Mouse (Mus musculus): ENCODE measurements around the gene Lgals3. TPM values are rescaled to one million over a fixed set of nuclear protein-coding genes. Genes with fewer than 3 reads are reported as not detected.
A peak's percentile ranks its signal among the peaks of the same experiment; 100 is the strongest.

Gene Lgals3
- total and polyA plus RNA-seq, 3 experiments = 0.29 to 1.8 TPM; not detected in 1

DNA sequence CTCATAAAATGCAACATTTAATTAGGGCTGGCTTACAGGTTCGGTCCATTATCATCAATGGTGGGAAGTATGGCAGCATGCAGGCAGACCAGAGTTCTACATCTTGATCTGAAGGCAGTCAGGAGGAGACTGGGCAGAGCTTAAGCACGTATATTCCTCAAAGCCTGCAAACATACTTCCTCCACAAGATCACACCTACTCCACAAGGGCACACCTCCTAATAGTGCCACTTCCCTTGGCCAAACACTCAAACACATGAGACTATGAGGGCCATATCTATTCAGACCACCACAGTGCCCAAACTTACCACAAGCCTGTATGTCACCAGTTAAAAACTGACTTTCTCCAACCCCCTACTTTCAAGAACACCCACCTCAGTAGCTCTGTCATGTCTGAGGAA is 6.1 kb upstream of the Lgals3 start:
- dilution Hi-C loops (cut with MboI; ENCODE audit: extremely low pct_ligation_motif_present, extremely low pct_unique_long_range_greater_than_20kb, low sequenced_read_pairs) = no loop called here
- Histone ChIP-seq H3K4me3 (replicated peaks in 1 of 3; ENCODE audit: low read depth in 2 of 3, low read length in 2 of 3, poor library complexity in 1 of 3) (no peak overlapping the region), H3K27ac (ENCODE audit: insufficient read depth, low read depth) (peak overlapping the region; percentile 36; the same call in 1 of the 2 replicates)

DNA sequence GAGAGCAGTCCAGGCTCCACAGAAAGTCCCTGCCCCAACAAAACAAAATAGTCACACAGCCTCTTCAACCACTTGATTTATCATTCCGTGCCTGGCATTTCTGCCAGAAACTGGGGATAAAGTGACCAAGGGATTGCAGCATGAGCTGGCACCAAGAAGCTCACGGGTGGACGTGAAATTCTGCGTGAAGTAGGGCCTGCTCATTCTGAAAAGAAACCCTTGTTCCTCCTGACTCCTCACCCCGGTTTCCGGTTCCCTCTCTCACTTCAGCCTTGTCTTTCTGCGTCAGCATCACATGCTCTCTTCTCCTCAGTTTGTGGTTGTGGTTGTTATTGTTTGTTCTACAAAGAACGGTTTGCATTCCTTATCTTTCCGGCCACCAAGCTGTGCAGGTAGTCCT is 5.7 kb upstream of the Lgals3 start:
- dilution Hi-C loops (cut with MboI; ENCODE audit: extremely low pct_ligation_motif_present, extremely low pct_unique_long_range_greater_than_20kb, low sequenced_read_pairs) = no loop called here
- Histone ChIP-seq H3K79me2 (replicated peaks; ENCODE audit: control insufficient read depth, extremely low read depth, insufficient read depth, poor library complexity, severe bottlenecking) (no peaks in the 10 kb centered on the region), H3K9ac (ENCODE audit: insufficient read depth, low read depth) (no peak overlapping the region), H3K4me3 (replicated peaks in 1 of 3; ENCODE audit: low read depth in 2 of 3, low read length in 2 of 3, poor library complexity in 1 of 3) (no peak overlapping the region), H3K4me1 (ENCODE audit: control insufficient read depth in 1 of 2, insufficient read depth in 2 of 2) (peaks cover 21 to 42% of the 10 kb centered on the region in 2 experiments), H3K36me3 (replicated peaks in 1 of 2; ENCODE audit: control insufficient read depth in 1 of 2, insufficient read depth in 1 of 2, low read length in 1 of 2) (no peaks in the 10 kb centered on the region), H3K27me3 (replicated peaks) (no peaks in the 10 kb centered on the region), H3K4me2 (ENCODE audit: insufficient read depth, low read depth, poor library complexity, severe bottlenecking) (peak overlapping the region; percentile 5; the same call in 1 of the 2 replicates), H3K9me3 (replicated peaks; ENCODE audit: low read length) (no peaks in the 10 kb centered on the region), H3K27ac (ENCODE audit: insufficient read depth, low read depth) (peak overlapping the region; percentile 36; the same call in 1 of the 2 replicates)
- in situ Hi-C loops (cut with MboI; ENCODE audit: low pct_ligation_motif_present, low pct_unique_long_range_greater_than_20kb, low sequenced_read_pairs) = no loop called here
- peak; percentile 59 for DNase-seq (ENCODE audit: extremely low read depth)
- TF ChIP-seq IRF4 (IDR thresholded peaks at IDR 0.05; ENCODE audit: low read depth, low read length) = peak; percentile 30; the same call in 1 of the 2 replicates
- no peak for TF ChIP-seq CHD1 (IDR thresholded peaks at IDR 0.05; ENCODE audit: low read depth, low read length)
- TF ChIP-seq MYC (IDR thresholded peaks at IDR 0.05; ENCODE audit: low read depth, low read length) = no peak
- TF ChIP-seq RCOR1 (conservative IDR thresholded peaks at IDR 0.05; ENCODE audit: low read depth, low read length) = no peak
- 0 out of 2 replicates have a peak, but pooled peaks have one; percentile 11 for TF ChIP-seq TCF12 (IDR thresholded peaks at IDR 0.05; ENCODE audit: low read depth, low read length)
- no peak for TF ChIP-seq GABPA (IDR thresholded peaks at IDR 0.05; ENCODE audit: insufficient replicate concordance, low read depth, low read length)
- TF ChIP-seq POLR2A (IDR thresholded peaks at IDR 0.05; ENCODE audit: low read depth, low read length) = peak; percentile 63
- TF ChIP-seq CTCF (conservative IDR thresholded peaks at IDR 0.05 in 1 of 2, IDR thresholded peaks at IDR 0.05 in 1 of 2; ENCODE audit: low read depth in 2 of 2, low read length in 2 of 2) = no peak
- peak; percentile 10; the same call in 1 of the 2 replicates for TF ChIP-seq ETS1 (conservative IDR thresholded peaks at IDR 0.05; ENCODE audit: low read depth, low read length)
- no peak for TF ChIP-seq MEF2A (IDR thresholded peaks at IDR 0.05; ENCODE audit: borderline replicate concordance, low read depth, low read length)
- no peak for TF ChIP-seq UBTF (IDR thresholded peaks at IDR 0.05; ENCODE audit: low read depth, low read length)
- 0 out of 2 replicates have a peak, but pooled peaks have one; percentile 34 for TF ChIP-seq MAX (IDR thresholded peaks at IDR 0.05; ENCODE audit: low read length)
- TF ChIP-seq ZKSCAN1 (IDR thresholded peaks at IDR 0.05; ENCODE audit: borderline replicate concordance, low read depth, low read length) = no peak
- TF ChIP-seq MXI1 (IDR thresholded peaks at IDR 0.05; ENCODE audit: low read depth, low read length) = no peak
- no peak; the same call in 1 of the 2 replicates for TF ChIP-seq HCFC1 (IDR thresholded peaks at IDR 0.05; ENCODE audit: low read depth, low read length)
- no peak for TF ChIP-seq NRF1 (IDR thresholded peaks at IDR 0.05; ENCODE audit: low read depth, low read length)
- no peak for TF ChIP-seq RAD21 (IDR thresholded peaks at IDR 0.05; ENCODE audit: low read depth, low read length)
- TF ChIP-seq SIN3A (IDR thresholded peaks at IDR 0.05; ENCODE audit: low read length) = 0 out of 2 replicates have a peak, but pooled peaks have one; percentile 14
- no peak for TF ChIP-seq MAFK (IDR thresholded peaks at IDR 0.05; ENCODE audit: insufficient replicate concordance, low read length)
- TF ChIP-seq ZMIZ1 (IDR thresholded peaks at IDR 0.05; ENCODE audit: low read depth, low read length) = peak; percentile 93
- TF ChIP-seq MAZ (IDR thresholded peaks at IDR 0.05; ENCODE audit: low read depth, low read length) = no peak
- no peak for TF ChIP-seq JUN (IDR thresholded peaks at IDR 0.05; ENCODE audit: insufficient read depth, low read depth, low read length)
- TF ChIP-seq KAT2A (IDR thresholded peaks at IDR 0.05; ENCODE audit: insufficient replicate concordance, low read length) = no peak
- TF ChIP-seq NELFE (IDR thresholded peaks at IDR 0.05; ENCODE audit: low read depth, low read length) = peak; percentile 49
- no peak for TF ChIP-seq BHLHE40 (IDR thresholded peaks at IDR 0.05; ENCODE audit: low read depth, low read length)
- TF ChIP-seq POLR2AphosphoS2 (IDR thresholded peaks at IDR 0.05; ENCODE audit: low read depth, low read length) = no peak
- no peak; the same call in 1 of the 2 replicates for TF ChIP-seq EP300 (IDR thresholded peaks at IDR 0.05; ENCODE audit: low read length)

More for the DNA sequence above, 6.1 kb upstream of the Lgals3 start:
- H3K27me3 ChIP-seq (replicated peaks) = no peaks in the 10 kb centered on the region
- peaks cover 21 to 42% of the 10 kb centered on the region in 2 experiments for H3K4me1 ChIP-seq (ENCODE audit: control insufficient read depth in 1 of 2, insufficient read depth in 2 of 2)
- no peak for TF ChIP-seq ETS1 (conservative IDR thresholded peaks at IDR 0.05; ENCODE audit: low read depth, low read length)
- TF ChIP-seq ZMIZ1 (IDR thresholded peaks at IDR 0.05; ENCODE audit: low read depth, low read length) = no peak
- TF ChIP-seq MEF2A (IDR thresholded peaks at IDR 0.05; ENCODE audit: borderline replicate concordance, low read depth, low read length) = no peak
- TF ChIP-seq ELF1 (IDR thresholded peaks at IDR 0.05; ENCODE audit: low read depth, low read length) = no peak
- TF ChIP-seq POLR2AphosphoS2 (IDR thresholded peaks at IDR 0.05; ENCODE audit: low read depth, low read length) = no peak
- no peak for TF ChIP-seq CHD2 (IDR thresholded peaks at IDR 0.05; ENCODE audit: low read length)
- no peak for TF ChIP-seq MXI1 (IDR thresholded peaks at IDR 0.05; ENCODE audit: low read depth, low read length)
- no peak for TF ChIP-seq RCOR1 (conservative IDR thresholded peaks at IDR 0.05; ENCODE audit: low read depth, low read length)
- TF ChIP-seq NRF1 (IDR thresholded peaks at IDR 0.05; ENCODE audit: low read depth, low read length) = no peak
- no peak for TF ChIP-seq POLR2A (IDR thresholded peaks at IDR 0.05; ENCODE audit: low read depth, low read length)
- TF ChIP-seq CHD1 (IDR thresholded peaks at IDR 0.05; ENCODE audit: low read depth, low read length) = no peak
- TF ChIP-seq UBTF (IDR thresholded peaks at IDR 0.05; ENCODE audit: low read depth, low read length) = no peak
- TF ChIP-seq USF2 (conservative IDR thresholded peaks at IDR 0.05; ENCODE audit: low read depth, low read length) = no peak
- TF ChIP-seq ZNF384 (IDR thresholded peaks at IDR 0.05; ENCODE audit: low read depth, low read length) = no peak
- no peak for TF ChIP-seq USF1 (IDR thresholded peaks at IDR 0.05; ENCODE audit: low read depth, low read length)
- no peak for TF ChIP-seq BHLHE40 (IDR thresholded peaks at IDR 0.05; ENCODE audit: low read depth, low read length)
- TF ChIP-seq MAFK (IDR thresholded peaks at IDR 0.05; ENCODE audit: insufficient replicate concordance, low read length) = no peak
- H3K79me2 ChIP-seq (replicated peaks; ENCODE audit: control insufficient read depth, extremely low read depth, insufficient read depth, poor library complexity, severe bottlenecking) = no peaks in the 10 kb centered on the region
- H3K9me3 ChIP-seq (replicated peaks; ENCODE audit: low read length) = no peaks in the 10 kb centered on the region
- in situ Hi-C loops (cut with MboI; ENCODE audit: low pct_ligation_motif_present, low pct_unique_long_range_greater_than_20kb, low sequenced_read_pairs) = no loop called here
- no peak overlapping the region for H3K9ac ChIP-seq (ENCODE audit: insufficient read depth, low read depth)
- no peaks in the 10 kb centered on the region for H3K36me3 ChIP-seq (replicated peaks in 1 of 2; ENCODE audit: control insufficient read depth in 1 of 2, insufficient read depth in 1 of 2, low read length in 1 of 2)
- peak; percentile 41 for DNase-seq (ENCODE audit: extremely low read depth)
- H3K4me2 ChIP-seq (ENCODE audit: insufficient read depth, low read depth, poor library complexity, severe bottlenecking) = 0 out of 2 replicates have a peak overlapping the region, but pooled peaks have one; percentile 5

Measured in CH12.LX (cell line).